Mouse (Mus musculus): ENCODE data around the gene Cmtm8.

DNA sequence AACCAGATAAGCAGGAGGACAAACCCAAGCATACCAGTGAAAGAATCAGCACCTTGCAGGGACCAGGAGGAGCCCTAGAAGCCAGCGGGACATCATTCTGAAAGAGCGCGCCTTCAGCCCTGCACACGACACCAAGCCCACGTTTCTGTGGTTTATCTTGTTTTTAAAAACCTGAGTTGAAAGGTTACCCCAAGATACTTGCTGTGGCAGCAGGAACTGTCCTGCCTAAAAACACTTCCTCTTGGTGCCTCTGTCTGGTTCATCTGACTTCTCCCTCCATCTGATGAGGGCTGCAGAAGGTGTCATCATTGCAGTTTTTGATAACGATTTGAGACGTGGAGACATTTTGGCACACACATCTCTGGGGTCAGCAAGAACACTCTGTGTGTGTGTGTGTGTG is 56.2 kb downstream of the Cmtm8 start:
- TF ChIP-seq CTCF (IDR thresholded peaks at IDR 0.05; ENCODE audit: low read depth, low read length) (no peak), POLR2AphosphoS5 (IDR thresholded peaks at IDR 0.05; ENCODE audit: insufficient replicate concordance, low read depth, low read length) (no peak), TAL1 (conservative IDR thresholded peaks at IDR 0.05; ENCODE audit: low read depth, low read length) (no peak; the same call in 1 of the 2 replicates)
